Mouse (Mus musculus): ENCODE data around the gene Ankrd6. TPM values are rescaled to one million over a fixed set of nuclear protein-coding genes. Genes with fewer than 3 reads are reported as not detected.

Gene Ankrd6
- polyA plus RNA-seq, 1 experiment = 0.63 TPM

DNA sequence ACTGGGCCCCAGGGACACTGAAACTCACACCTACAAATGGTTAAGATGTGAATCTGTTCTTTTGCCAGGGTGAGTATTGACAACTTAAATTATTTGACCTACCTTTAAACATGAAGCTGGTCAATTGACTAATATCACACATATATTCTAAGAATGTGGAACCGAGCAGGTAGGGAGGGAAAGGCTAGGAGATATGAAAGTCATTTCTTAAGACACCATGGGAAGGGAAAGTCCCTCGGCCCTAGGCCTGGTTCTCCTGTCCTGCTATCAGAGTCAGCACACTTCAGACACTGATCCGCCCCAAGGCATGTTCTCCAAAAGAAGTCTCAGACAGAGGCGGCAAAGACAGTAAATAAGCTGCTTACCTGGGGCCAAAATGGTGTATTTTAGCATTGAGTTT lies 95.7 kb downstream of the Ankrd6 start:
- no peak overlapping the region for H3ac ChIP-seq (ENCODE audit: control insufficient read depth, insufficient read length, low read depth)
- no peaks in the 10 kb centered on the region for H3K79me3 ChIP-seq (ENCODE audit: low read depth)
- H3K27me3 ChIP-seq (ENCODE audit: control insufficient read depth, insufficient read depth, insufficient read length) = no peaks in the 10 kb centered on the region
- H3K4me3 ChIP-seq (ENCODE audit: insufficient read depth, poor library complexity, severe bottlenecking) = no peak overlapping the region
- TF ChIP-seq CTCF (IDR thresholded peaks at IDR 0.05; ENCODE audit: control insufficient read depth, insufficient read depth, insufficient read length) = no peak
- no peak for TF ChIP-seq CEBPB (IDR thresholded peaks at IDR 0.05; ENCODE audit: low read depth)
- no peak for TF ChIP-seq MYOD1 (IDR thresholded peaks at IDR 0.05; ENCODE audit: control insufficient read depth, insufficient read length, low read depth)
- TF ChIP-seq MYOG (IDR thresholded peaks at IDR 0.05; ENCODE audit: control insufficient read depth, extremely low read depth, insufficient read length) = no peak
- TF ChIP-seq FOSL1 (IDR thresholded peaks at IDR 0.05; ENCODE audit: insufficient read depth, low read length, poor library complexity, severe bottlenecking) = no peak
- no peak for TF ChIP-seq USF1 (IDR thresholded peaks at IDR 0.05; ENCODE audit: low read depth)
- no peak for TF ChIP-seq MAX (IDR thresholded peaks at IDR 0.05)
- no peaks in the 10 kb centered on the region for H3K79me2 ChIP-seq (ENCODE audit: control insufficient read depth, insufficient read depth)
- H3K36me3 ChIP-seq (ENCODE audit: control insufficient read depth, insufficient read depth) = no peaks in the 10 kb centered on the region

DNA sequence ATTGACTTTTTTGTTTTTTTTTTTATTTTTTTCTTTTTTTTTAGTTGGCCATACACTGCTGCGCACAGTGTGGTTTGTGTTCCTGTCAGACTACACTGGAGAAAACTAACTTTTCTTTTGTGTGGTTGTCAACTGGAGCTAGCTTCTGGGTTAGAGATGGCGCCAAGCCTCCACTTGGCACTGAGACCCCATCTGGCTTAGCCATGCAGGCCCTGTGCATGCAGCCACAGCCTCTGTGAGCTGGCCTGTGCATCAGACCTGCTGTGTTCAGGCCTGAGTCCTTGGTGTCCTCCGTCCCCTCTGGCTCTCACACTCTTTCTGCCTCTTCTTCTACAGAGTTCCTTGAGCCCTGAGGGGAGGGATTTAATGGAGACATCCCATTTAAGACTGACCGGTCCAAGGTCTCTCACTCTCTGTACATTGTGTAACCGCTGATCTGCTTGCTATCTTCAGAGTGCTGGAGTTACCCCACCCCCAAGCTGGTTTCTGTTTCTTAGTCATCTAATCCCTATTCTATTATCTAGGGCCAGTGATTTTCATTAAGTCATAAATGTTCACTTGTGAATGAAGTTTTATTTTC lies 96.9 kb downstream of the Ankrd6 start:
- TF ChIP-seq MAX (IDR thresholded peaks at IDR 0.05) (no peak), CEBPB (IDR thresholded peaks at IDR 0.05; ENCODE audit: low read depth) (no peak), FOSL1 (IDR thresholded peaks at IDR 0.05; ENCODE audit: insufficient read depth, low read length, poor library complexity, severe bottlenecking) (no peak), MYOD1 (IDR thresholded peaks at IDR 0.05; ENCODE audit: control insufficient read depth, insufficient read length, low read depth) (no peak), USF1 (IDR thresholded peaks at IDR 0.05; ENCODE audit: low read depth) (no peak), MYOG (IDR thresholded peaks at IDR 0.05; ENCODE audit: control insufficient read depth, extremely low read depth, insufficient read length) (no peak), CTCF (IDR thresholded peaks at IDR 0.05; ENCODE audit: control insufficient read depth, insufficient read depth, insufficient read length) (no peak)
- no peak overlapping the region for H3ac ChIP-seq (ENCODE audit: control insufficient read depth, insufficient read length, low read depth)
- H3K36me3 ChIP-seq (ENCODE audit: control insufficient read depth, insufficient read depth) = no peaks in the 10 kb centered on the region
- no peaks in the 10 kb centered on the region for H3K79me2 ChIP-seq (ENCODE audit: control insufficient read depth, insufficient read depth)
- no peaks in the 10 kb centered on the region for H3K79me3 ChIP-seq (ENCODE audit: low read depth)
- H3K4me3 ChIP-seq (ENCODE audit: insufficient read depth, poor library complexity, severe bottlenecking) = no peak overlapping the region
- no peaks in the 10 kb centered on the region for H3K27me3 ChIP-seq (ENCODE audit: control insufficient read depth, insufficient read depth, insufficient read length)

- no peaks in the 10 kb centered on the region for H3K79me3 ChIP-seq (ENCODE audit: low read depth)
- H3ac ChIP-seq (ENCODE audit: control insufficient read depth, insufficient read length, low read depth) = no peak overlapping the region
- TF ChIP-seq MYOD1 (IDR thresholded peaks at IDR 0.05; ENCODE audit: control insufficient read depth, insufficient read length, low read depth) (no peak), USF1 (IDR thresholded peaks at IDR 0.05; ENCODE audit: low read depth) (no peak), CEBPB (IDR thresholded peaks at IDR 0.05; ENCODE audit: low read depth) (no peak), MAX (IDR thresholded peaks at IDR 0.05) (no peak), FOSL1 (IDR thresholded peaks at IDR 0.05; ENCODE audit: insufficient read depth, low read length, poor library complexity, severe bottlenecking) (no peak)
- H3K36me3 ChIP-seq (ENCODE audit: control insufficient read depth, insufficient read depth) = no peaks in the 10 kb centered on the region
- H3K4me3 ChIP-seq (ENCODE audit: insufficient read depth, poor library complexity, severe bottlenecking) = no peak overlapping the region
- no peaks in the 10 kb centered on the region for H3K27me3 ChIP-seq (ENCODE audit: control insufficient read depth, insufficient read depth, insufficient read length)
- H3K79me2 ChIP-seq (ENCODE audit: control insufficient read depth, insufficient read depth) = no peaks in the 10 kb centered on the region
Observed at GRCm38 (mm10) chr4:32852819-32853218, 97.8 kb downstream of the Ankrd6 start.

DNA sequence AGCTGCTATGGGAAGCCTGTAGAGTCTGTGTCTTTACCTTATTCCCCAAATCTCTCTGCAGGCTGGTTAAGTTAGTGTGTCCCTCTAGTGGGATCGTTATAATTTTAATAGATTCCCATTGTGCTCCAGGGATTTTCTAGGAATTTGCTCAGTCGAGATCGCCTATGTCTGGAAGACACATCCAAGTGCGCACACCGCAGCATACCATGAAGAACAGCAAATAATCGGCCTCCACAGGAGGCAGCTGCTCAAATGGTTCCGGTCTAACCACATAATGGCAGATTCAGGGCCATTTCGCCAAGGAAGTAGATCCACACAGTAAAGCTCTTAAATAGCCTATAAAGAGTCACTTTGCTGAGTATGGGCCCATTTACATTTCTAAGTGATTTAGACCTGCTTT lies 98.3 kb downstream of the Ankrd6 start:
- TF ChIP-seq MAX (IDR thresholded peaks at IDR 0.05) (no peak), MYOD1 (IDR thresholded peaks at IDR 0.05; ENCODE audit: control insufficient read depth, insufficient read length, low read depth) (no peak), FOSL1 (IDR thresholded peaks at IDR 0.05; ENCODE audit: insufficient read depth, low read length, poor library complexity, severe bottlenecking) (no peak), CEBPB (IDR thresholded peaks at IDR 0.05; ENCODE audit: low read depth) (no peak), CTCF (IDR thresholded peaks at IDR 0.05; ENCODE audit: control insufficient read depth, insufficient read depth, insufficient read length) (no peak), MYOG (IDR thresholded peaks at IDR 0.05; ENCODE audit: control insufficient read depth, extremely low read depth, insufficient read length) (no peak), USF1 (IDR thresholded peaks at IDR 0.05; ENCODE audit: low read depth) (no peak)
- Histone ChIP-seq H3K36me3 (ENCODE audit: control insufficient read depth, insufficient read depth) (no peaks in the 10 kb centered on the region), H3K79me2 (ENCODE audit: control insufficient read depth, insufficient read depth) (no peaks in the 10 kb centered on the region), H3K4me3 (ENCODE audit: insufficient read depth, poor library complexity, severe bottlenecking) (no peak overlapping the region), H3K27me3 (ENCODE audit: control insufficient read depth, insufficient read depth, insufficient read length) (no peaks in the 10 kb centered on the region), H3K79me3 (ENCODE audit: low read depth) (no peaks in the 10 kb centered on the region), H3ac (ENCODE audit: control insufficient read depth, insufficient read length, low read depth) (no peak overlapping the region)

DNA sequence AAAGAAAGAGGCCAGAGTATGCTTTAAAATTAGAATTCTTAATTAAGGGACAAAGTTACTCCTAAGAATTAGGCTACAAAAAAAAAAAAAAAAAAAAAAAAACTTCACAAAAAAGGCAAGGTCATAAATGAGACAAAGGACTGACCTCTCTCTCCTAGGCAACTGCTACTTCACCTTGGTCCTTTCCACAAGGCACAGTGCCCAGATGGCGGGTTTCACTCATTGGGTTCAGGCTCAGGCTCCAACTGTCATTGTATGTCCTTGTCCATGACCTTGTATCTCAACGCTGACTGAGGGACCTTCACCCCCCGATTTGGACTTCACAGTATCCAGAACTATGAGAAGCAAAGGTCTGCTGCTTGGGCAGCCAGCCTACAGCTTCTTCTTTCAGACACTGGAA lies 112.2 kb downstream of the Ankrd6 start:
- H3ac ChIP-seq (ENCODE audit: control insufficient read depth, insufficient read length, low read depth) = no peak overlapping the region
- no peaks in the 10 kb centered on the region for H3K79me2 ChIP-seq (ENCODE audit: control insufficient read depth, insufficient read depth)
- no peak for TF ChIP-seq FOSL1 (IDR thresholded peaks at IDR 0.05; ENCODE audit: insufficient read depth, low read length, poor library complexity, severe bottlenecking)
- no peak for TF ChIP-seq CTCF (IDR thresholded peaks at IDR 0.05; ENCODE audit: control insufficient read depth, insufficient read depth, insufficient read length)
- TF ChIP-seq MAX (IDR thresholded peaks at IDR 0.05) = no peak
- TF ChIP-seq CEBPB (IDR thresholded peaks at IDR 0.05; ENCODE audit: low read depth) = no peak
- no peak for TF ChIP-seq MYOG (IDR thresholded peaks at IDR 0.05; ENCODE audit: control insufficient read depth, extremely low read depth, insufficient read length)
- no peak for TF ChIP-seq USF1 (IDR thresholded peaks at IDR 0.05; ENCODE audit: low read depth)
- TF ChIP-seq MYOD1 (IDR thresholded peaks at IDR 0.05; ENCODE audit: control insufficient read depth, insufficient read length, low read depth) = no peak
- H3K79me3 ChIP-seq (ENCODE audit: low read depth) = no peaks in the 10 kb centered on the region
- H3K27me3 ChIP-seq (ENCODE audit: control insufficient read depth, insufficient read depth, insufficient read length) = no peaks in the 10 kb centered on the region
- H3K4me3 ChIP-seq (ENCODE audit: insufficient read depth, poor library complexity, severe bottlenecking) = no peak overlapping the region
- H3K36me3 ChIP-seq (ENCODE audit: control insufficient read depth, insufficient read depth) = no peaks in the 10 kb centered on the region

- H3K27me3 ChIP-seq (ENCODE audit: control insufficient read depth, insufficient read depth, insufficient read length) = no peaks in the 10 kb centered on the region
- no peaks in the 10 kb centered on the region for H3K79me2 ChIP-seq (ENCODE audit: control insufficient read depth, insufficient read depth)
- H3K79me3 ChIP-seq (ENCODE audit: low read depth) = no peaks in the 10 kb centered on the region
- TF ChIP-seq MYOG (IDR thresholded peaks at IDR 0.05; ENCODE audit: control insufficient read depth, extremely low read depth, insufficient read length) = no peak
- no peak for TF ChIP-seq USF1 (IDR thresholded peaks at IDR 0.05; ENCODE audit: low read depth)
- TF ChIP-seq MAX (IDR thresholded peaks at IDR 0.05) = no peak
- no peak for TF ChIP-seq CTCF (IDR thresholded peaks at IDR 0.05; ENCODE audit: control insufficient read depth, insufficient read depth, insufficient read length)
- TF ChIP-seq MYOD1 (IDR thresholded peaks at IDR 0.05; ENCODE audit: control insufficient read depth, insufficient read length, low read depth) = no peak
- TF ChIP-seq CEBPB (IDR thresholded peaks at IDR 0.05; ENCODE audit: low read depth) = no peak
- H3ac ChIP-seq (ENCODE audit: control insufficient read depth, insufficient read length, low read depth) = no peak overlapping the region
- no peaks in the 10 kb centered on the region for H3K36me3 ChIP-seq (ENCODE audit: control insufficient read depth, insufficient read depth)
- H3K4me3 ChIP-seq (ENCODE audit: insufficient read depth, poor library complexity, severe bottlenecking) = no peak overlapping the region
Observed at GRCm38 (mm10) chr4:32836071-32836470, 114.6 kb downstream of the Ankrd6 start.
